Comparison of ENCODE assay signal across 49 mouse cellular contexts in the genomic region with DNA sequence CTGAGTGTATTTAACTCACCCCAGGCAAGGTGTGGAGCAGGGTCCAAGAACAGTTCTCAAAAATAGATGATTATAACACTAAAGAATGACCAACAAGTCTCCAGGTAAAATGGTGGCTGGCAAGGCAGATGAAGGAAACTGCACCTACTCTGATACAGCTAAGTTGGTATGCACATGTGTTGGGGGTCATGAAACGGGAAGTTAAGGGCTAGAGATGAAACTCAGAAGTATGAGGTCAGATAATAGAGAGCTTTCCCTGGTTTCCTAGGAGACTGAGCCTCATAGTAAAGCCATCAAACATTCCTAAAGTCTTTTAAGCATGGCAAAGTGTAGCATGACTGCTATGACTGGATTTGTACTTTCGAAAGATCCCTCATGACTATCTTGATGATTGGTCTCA. TPM values are rescaled to one million over a fixed set of nuclear protein-coding genes. Genes with fewer than 3 reads are reported as not detected.
"Had no signal": no experiment of that assay in that cellular context is flagged by ENCODE, and none has a peak within 500 bp of the region (broad histone marks: within the 10 kb centered on the region; RNA-seq: fewer than 3 reads in every experiment).

No protein-coding gene starts in this region.

- H3K36me3 ChIP-seq: heart, embryonic 10.5 days; heart, embryonic 12.5 days; heart, embryonic 13.5 days; heart, embryonic 15.5 days; hindbrain, embryonic 10.5 days; hindbrain, embryonic 12.5 days; hindbrain, embryonic 13.5 days; hindbrain, embryonic 15.5 days; intestine, embryonic 15.5 days; kidney, embryonic 15.5 days had no signal

- H3K27ac ChIP-seq: heart, embryonic 10.5 days; heart, embryonic 13.5 days; heart, embryonic 15.5 days; hindbrain, embryonic 10.5 days; hindbrain, embryonic 12.5 days; hindbrain, embryonic 13.5 days; hindbrain, embryonic 14.5 days; hindbrain, embryonic 15.5 days; hindbrain, postnatal 0 days; intestine, embryonic 15.5 days; kidney, embryonic 15.5 days; kidney, postnatal 0 days; layer of hippocampus, adult 2 months had no signal

- ATAC-seq: hindbrain, embryonic 16.5 days; hindbrain, postnatal 0 days; inflammation-experienced regulatory T-cells, adult 6 months; intestine, embryonic 15.5 days; intestine, embryonic 16.5 days; intestine, postnatal 0 days had no signal

- H3K4me1 ChIP-seq: heart, embryonic 10.5 days; heart, embryonic 12.5 days; heart, embryonic 13.5 days; heart, embryonic 15.5 days; hindbrain, embryonic 12.5 days; hindbrain, embryonic 13.5 days; hindbrain, embryonic 15.5 days; intestine, embryonic 15.5 days; kidney, embryonic 15.5 days had no signal

- H3K27me3 ChIP-seq: heart, embryonic 13.5 days; hindbrain, embryonic 15.5 days; intestine, embryonic 15.5 days had no signal

- DNase-seq: heart, postnatal 10 days; heart, postnatal 14 days; heart, postnatal 36 days; heart, postnatal 4 days; kidney, adult 11 months; kidney, adult 18-20 months; kidney, adult 2 months; kidney, adult 8-10 months; kidney, adult 9 months; kidney, postnatal 10 days; kidney, postnatal 14 days; kidney, postnatal 25 days; kidney, postnatal 36 days; layer of hippocampus, adult 9-11 months; layer of hippocampus, postnatal 36 days had no signal

- H3K9ac ChIP-seq: heart, embryonic 12.5 days; heart, embryonic 13.5 days; heart, embryonic 15.5 days; hindbrain, embryonic 12.5 days; hindbrain, embryonic 13.5 days; hindbrain, embryonic 14.5 days; hindbrain, embryonic 15.5 days; intestine, embryonic 15.5 days; kidney, embryonic 15.5 days had no signal

- H3K4me3 ChIP-seq: heart, embryonic 10.5 days; heart, embryonic 12.5 days; heart, embryonic 13.5 days; heart, embryonic 15.5 days; hindbrain, embryonic 10.5 days; hindbrain, embryonic 12.5 days; hindbrain, embryonic 13.5 days; hindbrain, embryonic 15.5 days; intestine, embryonic 15.5 days; kidney, embryonic 15.5 days; layer of hippocampus, adult 2 months had no signal

- H3K9me3 ChIP-seq: heart, embryonic 10.5 days; heart, embryonic 12.5 days; heart, embryonic 13.5 days; heart, embryonic 15.5 days; hindbrain, embryonic 10.5 days; hindbrain, embryonic 12.5 days; hindbrain, embryonic 13.5 days; hindbrain, embryonic 15.5 days; intestine, embryonic 15.5 days; kidney, embryonic 15.5 days had no signal

- H3K4me2 ChIP-seq: heart, embryonic 11.5 days; heart, embryonic 12.5 days; heart, embryonic 13.5 days; heart, embryonic 15.5 days; hindbrain, embryonic 12.5 days; hindbrain, embryonic 13.5 days; hindbrain, embryonic 14.5 days; hindbrain, embryonic 15.5 days; intestine, embryonic 15.5 days; kidney, embryonic 15.5 days had no signal

RNA-seq across cellular contexts. Expression of a gene that starts 2.4 kb away (rescaled TPM):
- total RNA-seq: heart, postnatal 14 days; heart, postnatal 25 days; heart, postnatal 36 days; heart, postnatal 4 days; hematopoietic stem cell, adult 5-6 weeks had no signal
- polyA plus RNA-seq: heart, embryonic 11.5 days; heart, embryonic 14.5 days; heart, postnatal 0 days; inflammation-experienced regulatory T-cells, adult 6 months had no signal

RNA-seq across cellular contexts. Expression of a gene that starts 20.9 kb away (rescaled TPM):
- total RNA-seq: heart, postnatal 10 days; heart, postnatal 14 days; heart, postnatal 25 days; heart, postnatal 36 days; heart, postnatal 4 days; hematopoietic stem cell, adult 5-6 weeks; hindbrain, postnatal 0 days; layer of hippocampus, adult 18-20 months; layer of hippocampus, adult 2 months; layer of hippocampus, adult 8-10 months; layer of hippocampus, postnatal 10 days; layer of hippocampus, postnatal 14 days; layer of hippocampus, postnatal 25 days; layer of hippocampus, postnatal 36 days; left cerebral cortex, adult 18-20 months had no signal
- polyA plus RNA-seq: heart, embryonic 10.5 days; heart, embryonic 11.5 days; heart, embryonic 12.5 days; heart, embryonic 13.5 days; heart, embryonic 14.5 days; heart, embryonic 15.5 days; heart, embryonic 16.5 days; heart, postnatal 0 days; hindbrain, embryonic 11.5 days; hindbrain, embryonic 12.5 days; hindbrain, embryonic 13.5 days; hindbrain, embryonic 14.5 days; hindbrain, embryonic 15.5 days; hindbrain, embryonic 16.5 days; hindbrain, postnatal 0 days; inflammation-experienced regulatory T-cells, adult 6 months; intestine, embryonic 14.5 days; intestine, embryonic 15.5 days; intestine, embryonic 16.5 days; intestine, postnatal 0 days; kidney, embryonic 14.5 days; kidney, embryonic 15.5 days; kidney, embryonic 16.5 days; kidney, postnatal 0 days had no signal
